Mouse (Mus musculus) gastrocnemius, postnatal 4 days (tissue): ENCODE results near the gene Pdia5. TPM values are rescaled to one million over a fixed set of nuclear protein-coding genes. Genes with fewer than 3 reads are reported as not detected.

Experiments
- DNase-seq, 2 experiments: peaks; one replicate each; pipeline ENCODE4 v3.0.0; 2021 to 2022; ENCODE audit warnings: low spot score in 2 of 2, mixed read lengths in 2 of 2
- total RNA-seq, 2 experiments: library from RNA; stranded (reverse); gene quantifications; 2 replicates each; pipeline ENCODE4 v1.2.3; 2021

Pdia5 gene
- total RNA-seq, 2 experiments from 2014 or later = 16.9 to 19.6 TPM

- DNase-seq = no peak
Observed at GRCm38 (mm10) chr16:35450018-35450630, 40.5 kb downstream of the Pdia5 start.

DNA sequence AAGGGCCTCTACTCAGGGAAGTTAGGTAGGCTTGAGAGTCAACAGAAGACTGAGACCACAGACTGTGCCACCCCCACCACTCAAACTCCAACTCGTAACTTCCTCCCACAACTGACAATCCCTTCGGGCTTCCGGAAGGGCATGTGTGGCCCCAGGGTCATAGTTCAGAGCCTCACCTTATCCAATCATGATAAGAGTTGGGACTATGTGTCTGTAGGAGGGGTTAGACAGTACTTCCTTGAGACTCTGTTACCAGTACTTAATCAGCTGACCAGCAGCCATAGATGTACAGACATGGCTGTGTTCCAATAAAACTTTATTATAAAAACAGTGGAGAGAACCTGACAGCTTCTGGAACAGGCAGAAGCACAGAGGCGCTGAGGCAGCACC, 48.7 kb downstream of the Pdia5 start:
- DNase-seq = no peak

DNA sequence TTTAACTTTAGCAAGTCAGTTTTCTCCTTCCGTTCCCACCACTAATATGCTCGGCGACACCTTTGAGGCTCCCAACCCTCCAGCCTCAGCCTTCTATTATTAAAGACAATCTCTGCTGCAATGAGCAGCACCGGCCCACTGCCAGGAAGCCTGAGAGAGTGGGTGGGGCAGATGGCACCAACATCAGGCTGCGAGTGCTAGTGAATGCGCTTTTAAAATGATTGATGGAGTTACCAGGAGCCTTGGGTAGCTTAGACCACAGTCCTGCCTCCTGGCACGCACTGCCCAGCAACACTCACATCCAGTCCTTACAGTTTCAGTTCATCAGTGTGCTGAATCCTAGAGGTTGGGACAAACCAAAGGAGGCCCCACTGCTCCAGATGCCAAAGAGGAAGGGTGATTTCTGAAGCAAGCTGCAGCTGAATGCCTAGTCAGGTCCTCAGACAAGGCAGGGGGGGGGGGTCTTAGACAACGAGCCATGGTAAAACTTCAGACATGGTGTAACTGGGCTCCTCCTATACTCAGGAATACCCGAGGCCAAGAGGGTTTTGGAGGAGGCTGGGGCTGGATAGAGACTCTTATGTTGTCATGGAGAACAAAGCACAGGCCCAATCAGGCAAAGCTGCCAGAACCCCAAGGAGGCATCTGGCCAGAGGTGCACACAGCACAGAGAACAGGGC, 49.2 kb downstream of the Pdia5 start:
- DNase-seq = no peak

- no peak for DNase-seq
Observed at GRCm38 (mm10) chr16:35439046-35439445, 51.6 kb downstream of the Pdia5 start.

DNA sequence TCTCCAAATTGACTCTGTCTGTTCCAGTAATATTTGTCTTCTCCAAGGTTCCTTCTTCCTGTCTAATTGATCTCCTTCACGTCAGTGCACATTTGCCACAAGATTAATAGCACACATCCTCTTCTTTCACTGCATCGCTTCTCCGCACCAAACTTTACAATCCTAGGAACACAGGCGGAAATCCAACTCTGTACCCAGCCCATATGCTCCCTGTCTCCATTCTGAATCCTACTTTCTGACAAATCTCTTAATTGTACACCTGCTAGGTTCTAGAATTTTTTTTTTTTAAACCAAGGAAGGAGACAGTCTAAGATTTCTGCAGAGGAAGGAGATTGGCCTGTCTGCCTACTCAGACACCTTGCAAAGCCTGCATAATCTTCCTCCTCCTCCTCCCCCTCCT, 59.1 kb downstream of the Pdia5 start:
- no peak for DNase-seq

- no peak for DNase-seq
Observed at GRCm38 (mm10) chr16:35424926-35425325, 65.7 kb downstream of the Pdia5 start.

DNA sequence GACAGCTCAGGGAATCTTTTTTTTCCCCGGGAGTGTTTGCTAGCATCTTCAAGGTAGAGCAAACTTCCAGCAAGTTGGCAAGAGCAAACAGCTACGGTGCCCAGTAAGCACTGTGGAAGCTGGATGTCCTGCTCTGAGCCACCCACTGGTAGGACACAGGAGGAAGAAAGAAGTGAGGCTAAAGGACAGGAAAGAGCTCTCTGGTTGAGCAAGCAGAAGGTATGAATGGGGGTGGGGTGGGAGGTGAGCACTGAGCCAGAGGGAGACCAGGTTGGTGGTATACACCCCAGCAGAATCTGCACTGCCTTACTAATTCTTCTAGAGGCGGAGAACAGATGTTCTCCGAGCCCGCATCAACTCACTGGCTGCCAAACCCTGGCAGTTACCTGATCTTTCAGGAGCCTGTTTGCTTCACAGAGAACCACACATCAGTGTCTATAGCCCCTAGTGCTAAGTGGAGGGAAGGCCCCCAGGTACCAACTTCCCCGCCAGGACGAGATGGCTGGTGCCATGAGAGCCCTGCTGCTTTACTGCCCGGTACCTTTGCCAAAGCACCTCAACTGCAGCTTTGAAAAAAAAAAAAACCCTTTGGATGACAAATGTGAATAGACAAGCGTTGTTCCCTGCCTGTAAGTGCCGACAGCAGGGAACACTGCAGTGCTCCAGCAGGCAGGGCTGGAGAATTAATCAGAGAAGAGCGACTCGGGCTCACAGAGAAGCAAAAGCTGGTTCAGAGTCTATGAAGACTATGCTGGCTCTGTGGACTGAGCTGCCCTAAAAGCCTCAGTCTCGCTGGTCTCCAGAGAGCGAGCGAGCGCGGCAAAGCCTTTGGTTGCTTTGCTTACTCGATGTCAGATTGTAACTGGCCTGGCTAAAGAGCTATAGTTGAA, 67.2 kb downstream of the Pdia5 start:
- no peak for DNase-seq

- no peak for DNase-seq
Observed at GRCm38 (mm10) chr16:35422705-35423104, 68.0 kb downstream of the Pdia5 start.

DNA sequence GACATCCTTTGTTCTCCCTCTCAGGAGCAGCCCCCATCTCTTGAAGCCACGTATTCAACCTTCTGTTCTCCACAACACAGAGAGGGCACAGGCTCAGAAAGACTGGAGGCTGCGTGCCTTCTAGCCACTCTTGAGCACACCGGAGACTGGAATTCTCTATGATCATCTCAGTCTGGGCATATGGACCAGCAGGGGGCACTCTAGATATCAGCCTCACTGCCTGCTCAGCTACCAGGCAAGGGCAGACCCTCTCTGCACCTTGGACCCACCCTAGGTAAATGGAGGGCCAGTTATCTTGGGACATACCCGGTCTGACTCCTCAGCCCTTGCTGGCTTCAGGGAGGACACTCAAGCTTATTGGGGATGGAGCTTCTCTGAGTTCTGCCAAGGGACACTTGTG, 68.5 kb downstream of the Pdia5 start:
- no peak for DNase-seq

- no peak for DNase-seq
Observed at GRCm38 (mm10) chr16:35414616-35415015, 76.1 kb downstream of the Pdia5 start.

DNA sequence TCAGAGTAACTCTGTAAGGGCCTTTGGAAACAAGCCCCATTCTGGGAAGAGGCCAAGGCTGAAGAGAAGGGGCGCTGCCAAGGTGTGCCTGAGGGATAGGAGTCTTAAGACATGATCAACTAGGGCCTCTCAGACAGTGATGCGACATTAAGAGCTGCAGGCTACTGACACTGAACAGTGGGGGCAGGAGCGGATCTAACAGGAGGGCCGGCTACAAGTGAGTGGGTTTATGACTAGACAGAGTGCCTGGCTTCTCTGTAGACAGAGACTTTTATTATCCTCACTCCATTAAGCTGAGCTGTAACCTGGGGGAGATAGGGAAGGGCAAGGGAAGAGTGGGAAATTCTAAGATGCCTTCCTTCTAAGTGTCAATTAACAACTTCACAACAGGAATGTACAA, 84.0 kb downstream of the Pdia5 start:
- DNase-seq = no peak

DNA sequence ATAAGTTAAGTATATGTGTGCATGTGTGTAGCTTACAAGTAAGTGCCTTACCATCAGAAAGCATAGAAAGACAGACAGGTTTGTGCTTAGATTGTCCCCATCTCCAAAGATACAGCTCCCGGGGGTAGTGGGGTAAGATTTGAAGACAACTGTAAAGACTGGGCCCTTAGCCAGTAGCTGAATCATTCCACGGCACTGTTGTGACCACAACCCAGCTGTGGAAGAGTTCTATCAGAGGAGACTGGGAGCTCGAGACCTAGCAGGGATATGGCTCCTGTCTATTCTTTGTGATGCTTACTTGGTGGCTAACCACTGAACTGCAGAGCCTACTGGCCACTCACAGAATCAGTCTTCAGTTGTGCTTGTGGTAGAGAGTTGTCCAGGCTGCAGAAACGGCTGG, 84.5 kb downstream of the Pdia5 start:
- DNase-seq = no peak

DNA sequence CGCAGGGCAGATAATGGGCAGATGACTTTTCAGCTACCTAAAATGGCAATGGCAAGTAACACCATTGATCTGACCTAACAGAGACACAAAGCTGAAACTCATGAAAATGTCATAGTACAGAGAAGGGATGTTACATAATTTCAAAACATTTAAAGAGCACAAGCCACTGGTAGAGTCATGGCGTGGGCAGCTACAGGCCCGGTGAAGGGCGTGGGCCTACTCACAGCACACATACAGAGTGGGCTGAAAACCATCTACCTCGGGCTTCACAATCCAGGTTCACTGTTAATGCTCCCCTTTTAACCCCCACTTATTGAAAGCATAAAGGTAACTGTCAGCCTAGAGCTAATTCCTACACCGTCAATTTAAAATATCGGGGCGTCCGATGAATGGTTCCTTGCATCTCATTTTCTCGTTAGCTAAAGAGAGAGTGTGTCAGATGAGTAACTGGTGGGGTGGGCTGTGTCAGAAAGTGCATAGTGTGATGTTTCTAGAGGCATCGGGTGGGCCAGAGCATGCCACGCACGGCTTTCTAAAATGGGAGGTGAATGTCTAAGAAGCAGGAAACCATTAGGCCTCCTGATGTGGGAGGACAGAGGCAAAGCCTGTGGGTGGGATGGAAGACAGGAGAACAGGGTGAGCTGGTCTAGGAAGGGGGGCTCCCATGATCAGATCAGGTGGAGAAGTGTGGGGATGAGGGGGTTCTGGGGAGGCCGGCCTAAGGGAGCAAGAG, 85.2 kb downstream of the Pdia5 start:
- no peak for DNase-seq

DNA sequence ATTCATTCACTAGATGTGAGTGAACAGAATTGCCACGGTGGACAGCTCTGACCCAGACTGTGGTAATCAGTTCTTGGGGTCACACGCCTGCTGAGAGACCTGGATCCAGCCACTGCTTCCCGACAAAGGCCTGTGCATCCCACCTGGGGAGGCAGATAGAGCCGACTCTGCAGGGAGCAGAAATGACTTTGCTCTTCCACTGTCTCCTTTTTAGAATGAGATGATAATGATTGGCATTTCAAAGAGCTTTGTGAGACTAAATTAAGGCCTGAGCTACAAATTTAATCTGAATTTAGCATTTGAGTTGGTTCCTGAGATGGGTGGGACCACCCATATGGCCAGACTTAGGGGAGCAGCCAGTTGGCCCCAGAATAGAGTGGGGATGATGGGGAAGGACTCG, 85.8 kb downstream of the Pdia5 start:
- DNase-seq = no peak

GRCm38 (mm10) chr16:35403891-35404290, 86.8 kb downstream of the Pdia5 start:
- no peak for DNase-seq

DNA sequence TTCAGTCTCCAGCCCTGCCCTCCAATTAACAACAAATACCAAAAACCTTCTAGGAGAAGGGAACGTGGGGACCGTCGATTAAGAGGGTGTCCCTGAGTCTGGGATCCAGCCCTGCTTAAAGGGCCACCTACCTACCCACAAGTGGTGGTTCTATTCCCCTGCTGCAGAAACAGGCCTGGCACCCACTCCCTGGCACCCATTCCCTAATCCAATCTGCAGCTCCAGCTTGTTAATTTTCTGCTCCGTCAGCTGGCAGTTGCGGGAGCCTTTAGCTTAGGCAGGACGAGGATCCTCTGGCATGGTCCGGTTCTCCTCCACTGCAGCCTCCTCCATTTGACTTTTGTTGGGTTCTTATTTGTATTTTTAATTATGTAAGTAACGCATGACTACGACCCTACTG, 87.3 kb downstream of the Pdia5 start:
- no peak for DNase-seq

DNA sequence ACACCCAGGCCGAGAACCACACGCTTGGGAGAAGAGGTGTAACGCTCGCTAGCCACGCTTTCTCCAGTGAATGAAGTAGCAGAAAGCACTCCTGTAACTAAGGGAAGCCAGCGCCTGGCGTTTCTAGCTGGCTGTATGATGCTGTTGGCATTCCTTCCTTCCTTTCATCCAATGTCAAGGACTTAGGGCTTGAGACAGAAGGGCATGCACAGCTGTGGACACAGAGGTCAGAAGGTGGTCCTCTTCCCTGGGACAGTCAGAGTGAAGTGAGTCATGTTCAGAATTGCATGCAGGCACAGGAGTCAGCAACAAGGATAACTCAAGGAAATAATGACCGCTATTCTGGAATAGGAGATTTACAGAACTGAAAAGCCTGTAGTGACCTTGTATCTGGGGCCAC, 97.9 kb downstream of the Pdia5 start:
- no peak for DNase-seq

- DNase-seq = no peak
Observed at GRCm38 (mm10) chr16:35385654-35386053, 105.0 kb downstream of the Pdia5 start.

DNA sequence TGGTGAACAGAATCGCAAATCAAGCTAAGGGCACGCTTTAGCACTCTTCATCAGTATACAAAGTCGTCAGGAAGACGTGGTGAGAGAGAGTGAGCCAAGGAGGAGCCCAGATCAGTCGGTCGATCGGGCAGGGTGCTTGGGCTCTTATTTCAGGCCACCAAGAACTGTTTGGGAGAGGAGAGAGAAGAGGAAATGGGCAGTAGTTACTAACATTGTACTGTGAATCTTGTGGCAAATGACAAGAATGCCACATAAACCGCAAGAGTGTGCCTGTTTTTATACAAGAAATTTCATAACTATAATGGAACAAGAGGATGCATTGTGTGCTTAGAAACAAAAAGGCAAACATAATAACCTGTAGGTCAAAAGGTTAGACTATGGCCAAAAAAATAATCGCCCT, 110.6 kb downstream of the Pdia5 start:
- no peak for DNase-seq

- no peak for DNase-seq
Observed at GRCm38 (mm10) chr16:35379344-35379743, 111.3 kb downstream of the Pdia5 start.

- DNase-seq = no peak
Observed at GRCm38 (mm10) chr16:35364063-35364428, 126.6 kb downstream of the Pdia5 start.
